Mouse (Mus musculus): Measurements from ENCODE around the gene Als2cr12. TPM values are rescaled to one million over a fixed set of nuclear protein-coding genes. Genes with fewer than 3 reads are reported as not detected.
"Not testable (repeated sequence)": the region's sequence is repeated elsewhere in the genome, so short reads cannot be mapped to it uniquely, and the experiment has no call there.

The Als2cr12 gene
- not detected in 2 replicates for polyA plus RNA-seq (2014; fragmentation: Nextera tagmentation; extraction: Ambion mirVana)

DNA sequence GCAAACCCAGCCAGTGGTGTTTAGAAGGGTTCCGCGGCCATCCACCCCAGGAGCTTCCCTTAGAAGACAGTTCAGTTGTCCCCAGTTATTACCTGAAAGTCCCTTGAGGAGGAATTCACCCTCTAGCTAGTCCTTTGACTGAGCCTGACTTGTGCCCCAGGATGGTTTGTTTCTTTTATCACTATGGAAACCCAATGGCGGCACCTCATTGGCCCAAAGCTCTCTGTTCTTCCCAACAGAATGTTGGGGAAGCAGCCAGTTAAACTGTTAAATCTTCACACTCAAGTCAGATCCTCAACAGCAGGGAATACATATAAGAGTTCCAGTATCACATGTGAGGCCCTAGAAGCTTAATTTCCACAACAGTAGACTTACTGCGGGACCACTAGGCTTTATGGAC lies at the start of gene Als2cr12:
Gene Als2cr12, minus strand, starts transcription at position 180 of the 400 bp plus-strand sequence.
- H3K4me1 ChIP-seq (ENCODE audit: control insufficient read depth in 2 of 2, insufficient read depth in 2 of 2, low read length in 2 of 2); H3K27me3 ChIP-seq (ENCODE audit: control insufficient read depth, insufficient read depth, low read length); ATAC-seq (ENCODE audit: insufficient number of reproducible peaks, insufficient read depth, low FRiP score, low read depth); H3K36me3 ChIP-seq (ENCODE audit: control insufficient read depth, insufficient read depth, low read length); H3K9ac ChIP-seq (ENCODE audit: low read length); H3K27ac ChIP-seq (replicated peaks in 1 of 2; ENCODE audit: control insufficient read depth in 1 of 2, insufficient read depth in 1 of 2, low read depth in 2 of 2, low read length in 2 of 2); H3K4me2 ChIP-seq (ENCODE audit: low read length); H3K4me3 ChIP-seq (ENCODE audit: control insufficient read depth in 1 of 2, insufficient read depth in 1 of 2, low read depth in 1 of 2, low read length in 2 of 2); H3K9me3 ChIP-seq (ENCODE audit: control insufficient read depth, low read length): not testable (repeated sequence)
- WGBS: 87% methylated on average over 4 of the region's 4 CpGs

DNA sequence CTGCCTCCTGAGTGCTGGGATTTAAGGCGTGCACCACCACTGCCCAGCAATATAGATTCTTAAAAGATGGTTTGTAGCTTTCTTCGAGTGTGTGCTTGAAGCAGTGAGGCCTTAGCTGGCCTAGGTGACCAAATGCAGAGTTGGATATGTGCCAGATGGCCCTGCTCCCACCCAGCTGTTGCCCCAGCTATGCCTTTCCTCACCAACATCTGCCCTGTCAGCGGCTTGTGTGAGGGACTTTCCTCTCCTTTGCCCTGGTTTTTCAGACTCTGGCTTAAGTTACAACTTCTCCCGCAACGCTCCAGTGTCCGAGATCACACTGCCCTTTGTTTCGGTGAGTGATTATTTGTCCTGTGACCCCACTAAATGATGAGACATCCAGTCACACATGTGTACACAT lies 48.9 kb upstream of the Als2cr12 start:
- no peaks in the 10 kb centered on the region; a peak in 1 of 4 replicates for H3K4me1 ChIP-seq (ENCODE audit: control insufficient read depth in 2 of 2, insufficient read depth in 2 of 2, low read length in 2 of 2)
- no peaks in the 10 kb centered on the region for H3K9me3 ChIP-seq (ENCODE audit: control insufficient read depth, low read length)
- H3K4me2 ChIP-seq (ENCODE audit: low read length): no peak overlapping the region
- H3K36me3 ChIP-seq (ENCODE audit: control insufficient read depth, insufficient read depth, low read length): peaks cover 95% of the 10 kb centered on the region
- WGBS: 82% methylated on average over 7 of the region's 7 CpGs
- H3K27ac ChIP-seq (replicated peaks in 1 of 2; ENCODE audit: control insufficient read depth in 1 of 2, insufficient read depth in 1 of 2, low read depth in 2 of 2, low read length in 2 of 2): no peak overlapping the region
- no peaks in the 10 kb centered on the region for H3K27me3 ChIP-seq (ENCODE audit: control insufficient read depth, insufficient read depth, low read length)
- no peak overlapping the region for H3K4me3 ChIP-seq (ENCODE audit: control insufficient read depth in 1 of 2, insufficient read depth in 1 of 2, low read depth in 1 of 2, low read length in 2 of 2)
- ATAC-seq (ENCODE audit: insufficient number of reproducible peaks, insufficient read depth, low FRiP score, low read depth): no peak
- H3K9ac ChIP-seq (ENCODE audit: low read length): no peak overlapping the region

DNA sequence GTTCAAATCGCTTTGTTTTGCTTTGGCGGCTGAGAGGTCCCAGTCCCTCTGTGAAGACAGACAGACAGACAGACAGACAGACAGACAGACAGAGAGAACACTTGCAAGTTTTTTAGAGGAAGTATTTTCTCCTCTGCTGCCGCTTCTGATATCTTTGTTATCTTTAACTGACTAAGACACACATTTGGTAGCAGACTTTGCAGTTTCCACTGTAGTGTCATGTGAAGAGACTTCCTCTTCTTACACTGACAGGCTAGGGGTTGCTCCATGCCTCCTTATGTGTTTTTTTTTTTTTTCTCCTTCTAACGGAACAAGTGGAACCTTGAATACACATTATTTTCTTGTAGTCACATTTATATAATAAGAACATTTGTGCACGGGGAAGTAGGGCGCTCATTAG lies 47.5 kb upstream of the Als2cr12 start:
- Histone ChIP-seq H3K27me3 (ENCODE audit: control insufficient read depth, insufficient read depth, low read length) (no peaks in the 10 kb centered on the region), H3K4me3 (ENCODE audit: control insufficient read depth in 1 of 2, insufficient read depth in 1 of 2, low read depth in 1 of 2, low read length in 2 of 2) (no peak overlapping the region), H3K4me2 (ENCODE audit: low read length) (no peak overlapping the region), H3K4me1 (ENCODE audit: control insufficient read depth in 2 of 2, insufficient read depth in 2 of 2, low read length in 2 of 2) (no peaks in the 10 kb centered on the region; a peak in 1 of 4 replicates), H3K36me3 (ENCODE audit: control insufficient read depth, insufficient read depth, low read length) (peaks cover 96% of the 10 kb centered on the region), H3K9ac (ENCODE audit: low read length) (no peak overlapping the region), H3K27ac (replicated peaks in 1 of 2; ENCODE audit: control insufficient read depth in 1 of 2, insufficient read depth in 1 of 2, low read depth in 2 of 2, low read length in 2 of 2) (peak overlapping the region; percentile 8 to 51; a peak in 2 of 4 replicates), H3K9me3 (ENCODE audit: control insufficient read depth, low read length) (no peaks in the 10 kb centered on the region)
- ATAC-seq (ENCODE audit: insufficient number of reproducible peaks, insufficient read depth, low FRiP score, low read depth): no peak
- WGBS: 55% methylated on average over 6 of the region's 6 CpGs

DNA sequence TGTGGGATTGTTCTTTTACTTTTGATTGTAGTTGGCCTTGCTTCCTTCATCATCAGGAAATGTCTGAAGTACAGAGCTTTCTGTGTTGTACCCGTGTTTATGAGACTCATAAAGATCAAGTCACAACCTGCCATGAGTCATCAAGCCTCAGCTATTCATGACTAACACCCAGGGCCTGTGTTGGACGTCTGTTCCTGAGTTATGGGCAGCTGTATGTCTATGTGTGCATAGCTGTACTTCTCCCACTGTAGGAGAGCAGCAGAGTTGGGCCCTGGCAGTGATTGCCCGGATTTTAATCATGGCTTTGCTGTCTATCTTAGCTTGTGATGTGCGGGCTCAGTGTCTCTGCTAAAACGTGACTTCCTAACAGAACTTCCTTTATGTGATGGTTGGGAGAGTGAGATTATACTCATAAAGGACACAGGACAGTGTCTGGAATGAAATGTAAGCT lies 46.8 kb upstream of the Als2cr12 start:
- no peak for ATAC-seq (ENCODE audit: insufficient number of reproducible peaks, insufficient read depth, low FRiP score, low read depth)
- Histone ChIP-seq H3K9ac (ENCODE audit: low read length) (no peak overlapping the region), H3K27ac (replicated peaks in 1 of 2; ENCODE audit: control insufficient read depth in 1 of 2, insufficient read depth in 1 of 2, low read depth in 2 of 2, low read length in 2 of 2) (peak overlapping the region; percentile 8 to 51; a peak in 2 of 4 replicates), H3K27me3 (ENCODE audit: control insufficient read depth, insufficient read depth, low read length) (no peaks in the 10 kb centered on the region), H3K36me3 (ENCODE audit: control insufficient read depth, insufficient read depth, low read length) (peaks cover 96% of the 10 kb centered on the region), H3K9me3 (ENCODE audit: control insufficient read depth, low read length) (no peaks in the 10 kb centered on the region), H3K4me1 (ENCODE audit: control insufficient read depth in 2 of 2, insufficient read depth in 2 of 2, low read length in 2 of 2) (no peaks in the 10 kb centered on the region; a peak in 1 of 4 replicates), H3K4me2 (ENCODE audit: low read length) (no peak overlapping the region), H3K4me3 (ENCODE audit: control insufficient read depth in 1 of 2, insufficient read depth in 1 of 2, low read depth in 1 of 2, low read length in 2 of 2) (no peak overlapping the region)
- WGBS: 53% methylated on average over 5 of the region's 5 CpGs

DNA sequence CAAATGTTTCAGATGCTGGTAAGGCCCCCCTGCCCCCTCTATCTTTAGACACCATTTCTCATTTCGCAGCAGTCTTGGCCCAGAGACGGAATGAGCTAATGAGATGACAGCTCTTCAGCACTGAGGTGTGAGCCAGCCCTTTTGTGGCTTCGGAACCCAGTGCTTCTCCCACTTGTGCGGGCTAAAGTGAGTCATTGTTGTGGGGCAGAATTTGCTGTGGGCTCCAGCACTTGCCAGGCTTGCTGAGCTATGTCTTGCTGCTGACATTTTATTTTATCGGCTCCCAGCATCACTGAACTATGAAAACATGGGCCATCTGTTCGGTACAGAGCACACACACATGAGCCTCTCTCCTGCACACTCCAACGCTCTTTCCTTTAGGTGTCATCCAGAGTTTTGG lies 43.7 kb upstream of the Als2cr12 start:
- Histone ChIP-seq H3K9me3 (ENCODE audit: control insufficient read depth, low read length) (no peaks in the 10 kb centered on the region), H3K36me3 (ENCODE audit: control insufficient read depth, insufficient read depth, low read length) (peaks cover 98% of the 10 kb centered on the region), H3K4me1 (ENCODE audit: control insufficient read depth in 2 of 2, insufficient read depth in 2 of 2, low read length in 2 of 2) (no peaks in the 10 kb centered on the region; a peak in 1 of 4 replicates), H3K9ac (ENCODE audit: low read length) (no peak overlapping the region), H3K27ac (replicated peaks in 1 of 2; ENCODE audit: control insufficient read depth in 1 of 2, insufficient read depth in 1 of 2, low read depth in 2 of 2, low read length in 2 of 2) (no peak overlapping the region), H3K4me3 (ENCODE audit: control insufficient read depth in 1 of 2, insufficient read depth in 1 of 2, low read depth in 1 of 2, low read length in 2 of 2) (no peak overlapping the region), H3K4me2 (ENCODE audit: low read length) (no peak overlapping the region), H3K27me3 (ENCODE audit: control insufficient read depth, insufficient read depth, low read length) (no peaks in the 10 kb centered on the region)
- WGBS: 87% methylated on average over 7 of the region's 7 CpGs
- ATAC-seq (ENCODE audit: insufficient number of reproducible peaks, insufficient read depth, low FRiP score, low read depth): no peak

DNA sequence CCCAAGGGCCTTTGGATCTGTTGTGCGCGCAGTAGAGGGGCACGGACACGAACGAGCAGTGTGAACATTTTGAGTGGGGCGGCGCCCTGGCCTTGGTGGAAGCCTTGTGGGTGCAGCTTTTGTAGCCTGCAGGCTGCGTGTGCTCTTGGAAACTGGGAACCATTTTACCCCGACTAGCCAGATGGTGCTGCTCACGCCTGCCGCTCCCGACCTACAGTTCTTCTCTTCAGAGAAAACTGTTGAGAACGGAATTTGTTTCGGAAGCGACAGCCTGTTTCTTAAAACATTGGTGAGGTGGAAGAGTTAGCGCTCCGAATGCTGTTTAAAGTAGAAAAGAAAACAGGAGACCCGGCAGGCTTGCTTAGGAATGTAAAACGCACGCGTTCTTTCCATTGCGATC lies 41.2 kb upstream of the Als2cr12 start:
- Histone ChIP-seq H3K36me3 (ENCODE audit: control insufficient read depth, insufficient read depth, low read length) (peaks cover 87% of the 10 kb centered on the region), H3K4me3 (ENCODE audit: control insufficient read depth in 1 of 2, insufficient read depth in 1 of 2, low read depth in 1 of 2, low read length in 2 of 2) (no peak overlapping the region), H3K9ac (ENCODE audit: low read length) (no peak overlapping the region), H3K27ac (replicated peaks in 1 of 2; ENCODE audit: control insufficient read depth in 1 of 2, insufficient read depth in 1 of 2, low read depth in 2 of 2, low read length in 2 of 2) (no peak overlapping the region), H3K9me3 (ENCODE audit: control insufficient read depth, low read length) (no peaks in the 10 kb centered on the region), H3K27me3 (ENCODE audit: control insufficient read depth, insufficient read depth, low read length) (no peaks in the 10 kb centered on the region), H3K4me1 (ENCODE audit: control insufficient read depth in 2 of 2, insufficient read depth in 2 of 2, low read length in 2 of 2) (no peaks in the 10 kb centered on the region), H3K4me2 (ENCODE audit: low read length) (no peak overlapping the region)
- ATAC-seq (ENCODE audit: insufficient number of reproducible peaks, insufficient read depth, low FRiP score, low read depth): no peak
- 93% methylated on average over 22 of the region's 22 CpGs for WGBS

DNA sequence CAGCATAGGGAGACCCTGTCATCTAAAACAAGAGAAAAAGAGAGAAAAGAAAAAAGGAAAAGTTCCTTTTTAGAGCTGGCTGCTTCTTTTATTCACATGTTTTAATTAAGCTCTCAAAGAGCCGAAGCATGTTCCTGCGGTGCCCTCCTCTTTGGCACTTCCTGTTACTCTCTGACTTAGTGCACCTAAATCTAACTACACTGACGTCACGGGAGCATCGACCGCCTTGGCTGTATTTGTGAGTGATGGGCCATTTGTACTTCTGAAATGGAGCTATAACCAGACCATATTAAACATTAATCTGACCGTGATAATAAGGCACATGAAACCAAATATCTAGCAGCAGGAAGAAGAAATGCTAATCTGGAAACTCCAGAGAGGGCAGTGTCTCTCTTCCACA lies 40.2 kb upstream of the Als2cr12 start:
- WGBS: 89% methylated on average over 7 of the region's 7 CpGs
- H3K36me3 ChIP-seq (ENCODE audit: control insufficient read depth, insufficient read depth, low read length): peaks cover 86% of the 10 kb centered on the region
- H3K9me3 ChIP-seq (ENCODE audit: control insufficient read depth, low read length): no peaks in the 10 kb centered on the region

More for the DNA sequence above, 40.2 kb upstream of the Als2cr12 start:
- Histone ChIP-seq H3K9ac (ENCODE audit: low read length) (no peak overlapping the region), H3K4me1 (ENCODE audit: control insufficient read depth in 2 of 2, insufficient read depth in 2 of 2, low read length in 2 of 2) (no peaks in the 10 kb centered on the region), H3K27me3 (ENCODE audit: control insufficient read depth, insufficient read depth, low read length) (no peaks in the 10 kb centered on the region), H3K4me3 (ENCODE audit: control insufficient read depth in 1 of 2, insufficient read depth in 1 of 2, low read depth in 1 of 2, low read length in 2 of 2) (no peak overlapping the region), H3K27ac (replicated peaks in 1 of 2; ENCODE audit: control insufficient read depth in 1 of 2, insufficient read depth in 1 of 2, low read depth in 2 of 2, low read length in 2 of 2) (no peak overlapping the region), H3K4me2 (ENCODE audit: low read length) (no peak overlapping the region)
- ATAC-seq (ENCODE audit: insufficient number of reproducible peaks, insufficient read depth, low FRiP score, low read depth): no peak
